Mouse (Mus musculus) layer of hippocampus, adult 2 months (tissue): Measurements from ENCODE around the gene Osgep. TPM values are rescaled to one million over a fixed set of nuclear protein-coding genes. Genes with fewer than 3 reads are reported as not detected.
A peak's percentile ranks its signal among the peaks of the same experiment; 100 is the strongest.
"Not testable (repeated sequence)": the region's sequence is repeated elsewhere in the genome, so short reads cannot be mapped to it uniquely, and the experiment has no call there.

Experiments
- DNase-seq, 2 experiments: peaks; one replicate each; pipeline ENCODE4 v3.0.0; 2022; ENCODE audit warnings: low spot score in 2 of 2
- H3K27ac ChIP-seq: fragments of 200-600 bp; 2 replicates; pipeline ENCODE4 v1.8.1; 2022
- H3K4me3 ChIP-seq: fragments of 200-600 bp; 2 replicates; pipeline ENCODE4 v1.8.1; 2022; ENCODE audit warnings: mild to moderate bottlenecking
- CTCF ChIP-seq: fragments of 200-600 bp; conservative IDR thresholded peaks from 2 replicates; pipeline ENCODE4 v1.8.1; 2022; ENCODE audit warnings: antibody characterized with exemption, mild to moderate bottlenecking, moderate library complexity
- total RNA-seq, 2 experiments: library from RNA; stranded (reverse); gene quantifications; 2 replicates each; pipeline ENCODE4 v1.2.3; 2021

The Osgep gene
- total RNA-seq, 2 experiments from 2014 or later = 35.0 to 36.0 TPM

DNA sequence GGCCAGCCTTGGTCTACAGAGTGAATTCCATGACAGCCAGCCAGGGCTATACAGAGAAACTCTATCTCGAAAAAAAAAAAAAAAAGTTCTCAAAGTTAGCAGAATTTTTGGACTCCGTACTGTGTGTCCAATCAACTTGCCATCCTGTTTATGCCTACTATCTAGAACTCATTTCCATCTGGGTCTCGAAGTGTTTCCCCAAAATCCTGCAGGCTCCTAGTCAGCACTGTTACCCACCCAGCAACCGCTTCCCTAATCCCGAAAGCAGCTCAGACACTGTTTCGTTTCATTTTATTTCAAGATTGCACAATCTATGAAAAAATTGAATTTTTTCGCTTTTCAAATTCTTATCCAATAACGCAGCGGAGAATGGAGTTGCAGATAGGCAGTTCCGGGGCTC, 30.8 kb upstream of the Osgep start:
- no peak for DNase-seq
- H3K4me3 ChIP-seq = no peak overlapping the region
- no peak for TF ChIP-seq CTCF
- no peak overlapping the region for H3K27ac ChIP-seq

DNA sequence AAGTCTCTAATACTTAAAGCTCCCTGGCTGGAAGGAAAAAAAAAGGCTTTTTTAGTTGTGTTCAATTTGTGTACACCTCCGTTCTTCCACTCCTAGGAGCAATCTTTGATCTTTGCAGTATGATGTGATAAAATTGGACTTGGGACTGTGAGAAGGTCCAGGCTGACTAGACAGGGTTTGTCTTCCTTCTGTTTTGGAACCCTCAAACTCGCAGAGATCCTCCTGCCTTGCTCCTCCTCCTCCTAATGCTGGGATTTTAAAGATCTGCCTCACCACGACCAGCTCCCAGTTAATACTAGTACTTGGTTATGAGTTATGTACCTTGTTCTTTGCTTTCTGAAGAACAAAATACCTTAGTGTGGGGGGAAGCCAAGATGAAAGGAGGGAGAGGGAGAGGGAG, 20.8 kb upstream of the Osgep start:
- Histone ChIP-seq H3K27ac (peak overlapping the region; percentile 87; the same call in 1 of the 2 replicates), H3K4me3 (peak overlapping the region; percentile 68)
- DNase-seq = not testable (repeated sequence)

DNA sequence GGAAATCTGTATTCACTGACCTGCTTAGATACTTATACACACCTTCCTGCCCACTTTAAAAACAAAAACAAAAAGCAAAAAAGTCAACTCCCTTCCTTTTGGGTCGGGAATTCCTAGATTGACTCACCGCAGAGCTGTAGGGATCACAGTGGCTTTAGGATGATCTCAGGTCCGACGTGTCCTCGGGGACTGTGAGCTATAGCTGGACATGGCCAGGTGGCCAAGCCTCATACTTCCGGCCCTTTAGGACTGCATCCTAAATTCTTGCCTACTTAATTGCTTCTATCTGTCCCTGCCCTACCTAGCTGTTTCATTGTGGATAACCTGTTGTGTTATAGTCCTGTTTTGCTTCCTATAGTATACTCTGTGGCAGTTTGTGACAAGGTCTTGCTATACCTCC, 20.4 kb upstream of the Osgep start:
- H3K4me3 ChIP-seq = peak overlapping the region; percentile 68
- peak overlapping the region; percentile 87 for H3K27ac ChIP-seq
- DNase-seq = not testable (repeated sequence)

DNA sequence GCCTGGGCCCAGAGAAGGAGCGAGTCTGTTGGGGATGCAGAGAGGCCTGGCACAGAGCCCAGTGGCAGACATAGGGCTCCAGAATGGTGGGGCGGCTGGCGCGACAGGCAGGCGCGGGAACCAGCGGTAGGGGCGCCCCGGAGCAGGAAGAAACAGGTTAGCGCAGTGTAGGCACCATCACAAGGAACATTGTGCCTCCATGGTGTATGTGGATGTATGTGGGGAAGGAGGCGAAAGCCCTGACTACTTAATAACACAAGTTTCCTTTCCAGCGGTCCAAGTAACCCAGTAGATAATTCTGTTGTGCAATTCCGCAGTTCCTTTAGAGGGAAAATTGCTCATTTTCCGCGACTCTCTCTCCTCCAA, 20.0 kb upstream of the Osgep start:
- DNase-seq = not testable (repeated sequence)
- peak; percentile 66 for TF ChIP-seq CTCF
- H3K27ac ChIP-seq = peak overlapping the region; percentile 87
- peak overlapping the region; percentile 68 for H3K4me3 ChIP-seq

DNA sequence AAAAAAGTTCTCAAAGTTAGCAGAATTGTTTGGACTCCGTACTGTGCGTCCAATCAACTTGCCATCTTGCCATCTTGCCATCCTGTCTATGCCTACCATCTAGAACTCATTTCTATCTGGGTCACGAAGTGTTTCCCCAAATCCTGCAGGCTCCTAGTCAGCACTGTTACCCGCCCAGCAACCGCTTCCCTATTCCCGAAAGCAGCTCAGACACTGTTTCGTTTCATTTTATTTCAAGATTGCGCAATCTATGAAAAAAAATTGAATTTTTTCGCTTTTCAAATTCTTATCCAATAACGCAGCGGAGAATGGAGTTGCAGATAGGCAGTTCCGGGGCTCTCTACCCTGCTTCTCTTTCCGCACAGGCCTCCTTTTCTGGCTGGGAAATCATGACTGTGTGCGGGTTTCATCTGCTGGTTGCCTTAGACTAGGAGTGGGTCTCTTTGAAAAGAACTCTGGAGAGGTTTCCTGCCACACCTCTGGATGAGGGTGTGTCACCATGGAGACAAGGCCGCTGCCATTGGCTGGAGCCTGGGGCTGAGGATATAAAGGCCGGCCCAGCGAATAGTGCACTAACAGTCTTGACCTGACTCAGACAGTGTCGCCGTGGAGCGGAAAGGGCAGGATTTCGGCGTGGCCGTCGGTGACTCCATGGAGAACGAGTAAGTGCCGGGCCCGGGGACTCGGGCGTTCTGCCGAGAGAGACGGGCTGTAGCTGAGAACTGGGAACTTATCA, 19.4 kb upstream of the Osgep start, which contains the start of gene Gm49342:
TSS of gene Gm49342 (plus strand) at position 586 of the 736 bp plus-strand sequence.
- peak; percentile 83 to 85 for DNase-seq
- TF ChIP-seq CTCF = no peak
- H3K4me3 ChIP-seq = peak within 1 kb of the TSS; percentile 68
- peak within 1 kb of the TSS; percentile 87 for H3K27ac ChIP-seq

DNA sequence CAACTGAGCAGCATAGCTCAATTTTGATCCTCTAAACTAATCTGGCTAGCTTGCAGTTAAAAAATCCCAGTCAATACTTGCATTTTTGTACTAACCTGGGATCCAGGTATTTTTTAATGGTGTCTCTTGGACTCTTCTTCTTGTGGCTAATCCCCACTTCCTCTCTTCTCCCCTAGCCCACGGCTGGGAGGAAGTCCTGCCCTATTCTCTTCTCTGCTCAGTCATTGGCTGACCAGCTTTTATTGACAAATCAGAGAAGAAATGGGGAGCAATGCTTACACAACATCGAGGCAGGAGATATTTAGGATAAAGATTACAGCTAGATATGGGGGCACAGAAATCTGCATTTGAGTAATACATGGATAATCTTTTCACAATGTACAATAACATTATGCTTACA, 14.2 kb upstream of the Osgep start:
- DNase-seq = no peak
- Histone ChIP-seq H3K4me3 (no peak overlapping the region), H3K27ac (no peak overlapping the region)
- no peak for TF ChIP-seq CTCF

DNA sequence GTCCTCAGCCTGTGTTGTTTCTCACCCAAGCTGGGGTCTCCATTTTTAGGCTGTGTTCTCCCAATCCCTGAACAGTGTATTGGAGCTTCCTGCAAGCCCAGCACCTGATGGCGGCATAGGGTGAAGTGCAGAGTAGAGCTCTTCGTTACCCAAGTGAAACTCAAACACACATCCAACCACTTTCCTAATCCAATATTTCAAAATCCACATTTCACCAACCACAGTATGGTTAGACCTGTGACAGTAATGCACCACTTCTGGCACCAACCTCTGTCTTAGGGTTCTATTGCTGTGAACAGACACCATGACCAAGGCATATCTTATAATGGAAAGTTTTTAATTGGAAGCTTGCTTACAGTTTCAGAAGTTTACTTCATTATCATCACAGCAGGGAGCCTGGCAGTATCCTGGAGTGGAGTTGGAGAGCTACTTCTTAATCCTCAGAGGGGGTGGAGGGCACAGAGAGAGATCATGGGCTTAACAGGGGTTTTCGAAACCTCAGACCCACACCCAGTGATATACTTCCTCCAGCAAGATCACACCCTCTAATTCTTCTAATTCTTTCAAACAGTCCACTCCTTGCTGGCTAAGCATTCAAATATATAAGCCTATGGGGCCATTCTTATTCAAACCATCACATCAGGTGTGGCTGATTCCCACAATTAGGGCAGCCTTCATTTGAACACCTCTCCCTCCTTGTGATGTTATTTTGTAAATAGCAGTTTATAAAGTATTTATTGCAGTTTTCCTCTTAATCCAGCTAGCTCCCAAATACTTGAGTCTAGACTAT, 13.6 kb upstream of the Osgep start:
- TF ChIP-seq CTCF = no peak
- no peak for DNase-seq
- Histone ChIP-seq H3K27ac (no peak overlapping the region), H3K4me3 (no peak overlapping the region)

DNA sequence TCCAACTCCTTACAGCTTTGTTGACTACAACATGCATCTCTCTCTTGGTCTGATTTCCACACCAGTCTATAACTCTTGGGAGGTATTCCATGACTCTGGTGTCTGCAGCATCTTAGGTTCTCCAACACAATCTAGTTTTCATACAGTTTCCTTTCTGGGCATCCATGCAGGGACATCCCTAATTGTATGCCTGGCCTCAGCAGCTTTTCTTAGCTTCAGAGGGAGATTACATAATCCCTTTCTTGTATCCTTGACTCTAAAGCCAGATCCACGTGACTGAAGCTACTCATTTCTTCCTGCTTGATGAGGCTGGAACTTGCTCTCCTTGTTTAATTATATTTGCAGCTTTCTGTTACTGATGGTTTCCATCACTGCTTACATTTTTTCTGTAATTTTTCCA, 12.0 kb upstream of the Osgep start:
- TF ChIP-seq CTCF = no peak
- Histone ChIP-seq H3K27ac (no peak overlapping the region), H3K4me3 (no peak overlapping the region)
- DNase-seq = no peak

DNA sequence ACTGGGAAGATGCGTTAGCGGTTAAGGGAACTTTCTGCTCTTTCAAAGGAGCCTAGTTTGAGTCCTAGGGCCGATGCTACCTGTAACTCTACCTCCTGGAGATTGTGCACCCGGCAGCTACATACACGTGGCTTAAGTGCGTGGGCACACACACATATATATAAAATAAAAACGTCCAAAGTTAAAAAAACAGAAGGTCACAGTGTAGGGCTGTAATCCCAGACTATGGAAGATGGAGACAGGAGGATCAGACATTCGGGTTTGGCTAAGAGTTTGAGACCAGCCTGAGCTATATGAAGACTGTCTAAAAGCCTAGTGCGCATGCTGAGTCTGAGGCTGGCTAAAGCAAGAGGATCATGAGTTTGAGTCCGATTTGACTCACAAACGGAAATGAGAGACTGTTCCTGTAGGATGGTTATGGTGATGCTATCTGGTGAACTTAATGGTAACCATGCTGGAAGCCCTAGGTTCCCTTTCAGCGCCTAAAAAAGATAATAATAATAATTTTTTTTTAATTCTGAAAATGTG, 6.9 kb upstream of the Osgep start:
- H3K27ac ChIP-seq = peak overlapping the region; percentile 85
- TF ChIP-seq CTCF = no peak
- no peak for DNase-seq
- peak overlapping the region; percentile 99 for H3K4me3 ChIP-seq

DNA sequence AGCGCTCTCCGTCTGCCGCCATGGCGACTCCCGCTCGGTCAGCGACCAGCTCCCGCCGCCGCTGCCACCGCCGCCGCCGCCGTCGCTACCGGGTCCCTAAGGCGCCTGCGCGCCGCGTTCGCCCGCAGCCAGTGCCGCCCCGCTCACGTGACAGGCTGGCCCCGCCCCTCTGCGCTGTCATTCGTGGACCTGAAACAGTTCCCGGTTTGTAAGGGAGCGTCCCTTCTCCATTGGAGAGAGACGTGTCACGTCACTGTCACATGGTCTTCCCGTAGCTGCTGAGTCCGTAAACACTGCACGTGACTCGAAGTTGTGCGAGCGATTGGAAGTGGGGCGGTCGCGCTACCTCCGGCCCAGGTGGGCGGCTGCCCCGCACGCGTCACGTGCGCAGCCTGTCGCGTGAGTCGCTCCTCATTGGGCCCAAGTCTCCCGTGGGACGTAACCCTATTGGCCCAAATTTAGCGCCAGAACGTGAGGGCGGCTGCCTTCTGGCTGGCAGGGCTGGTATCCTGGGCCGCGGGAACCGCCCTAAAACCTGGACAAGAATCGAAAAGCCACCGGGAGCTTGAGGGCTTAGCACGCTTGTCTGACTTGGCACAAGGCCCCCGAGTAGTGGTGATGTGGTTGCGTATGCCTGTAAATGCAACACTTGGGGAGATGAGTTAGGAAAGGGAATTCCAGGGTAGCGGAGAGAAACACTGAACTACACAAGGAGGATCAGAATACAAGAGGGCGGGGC, 6.2 kb upstream of the Osgep start, which contains the start of the genes Pip4p1 and Pnp:
TSS of gene Pip4p1 (minus strand) at position 103 of the 739 bp plus-strand sequence.
TSS of gene Pnp (plus strand) at position 329 of the 739 bp plus-strand sequence.
- DNase-seq = peak; percentile 99 to 100
- peak within 1 kb of the TSS; percentile 98 for H3K27ac ChIP-seq
- H3K4me3 ChIP-seq = peak within 1 kb of the TSS; percentile 99
- no peak for TF ChIP-seq CTCF

DNA sequence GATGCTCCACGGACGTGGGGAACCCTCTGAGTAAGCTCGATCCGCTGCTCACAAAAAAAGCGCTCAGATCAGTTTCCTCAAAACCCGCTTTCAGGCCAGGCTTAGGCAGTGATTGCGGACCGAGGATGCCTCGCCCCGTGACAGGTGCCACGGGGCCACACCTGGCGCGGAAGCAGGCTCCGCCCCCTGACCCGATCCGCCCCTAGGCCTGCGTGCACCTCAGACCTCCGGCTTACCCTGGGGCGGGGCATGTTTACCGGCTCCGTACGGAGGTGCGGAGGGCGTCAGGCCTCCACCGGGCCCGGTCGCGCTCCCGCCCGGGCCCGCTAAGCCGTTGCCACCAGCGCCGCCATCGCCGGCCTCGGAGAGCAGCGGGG, 5.7 kb upstream of the Osgep start:
- DNase-seq = peak in 1 of 2 experiments; percentile 53
- Histone ChIP-seq H3K4me3 (peak overlapping the region; percentile 99), H3K27ac (peak overlapping the region; percentile 98)
- TF ChIP-seq CTCF = no peak

DNA sequence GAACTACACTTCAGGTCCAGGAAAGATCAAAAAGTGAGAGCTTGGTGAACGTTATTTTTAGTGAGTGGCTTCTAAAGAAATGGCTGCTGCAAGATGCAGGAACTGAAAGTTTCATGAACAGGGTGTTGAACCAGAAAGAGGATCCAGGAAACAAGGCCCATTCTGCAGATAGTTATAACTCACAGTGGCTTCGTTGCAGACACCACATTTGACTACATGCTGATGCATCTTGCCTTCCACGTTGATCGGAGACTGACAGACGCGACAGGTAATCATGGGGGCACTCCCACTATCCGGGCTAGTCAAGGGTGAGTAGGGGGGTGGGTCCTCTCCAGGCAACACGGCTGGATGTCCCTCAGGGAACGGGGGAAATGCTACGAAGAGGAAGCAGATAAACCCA, 5.3 kb upstream of the Osgep start:
- DNase-seq = no peak
- peak overlapping the region; percentile 99 for H3K4me3 ChIP-seq
- peak overlapping the region; percentile 98 for H3K27ac ChIP-seq
- TF ChIP-seq CTCF = no peak

DNA sequence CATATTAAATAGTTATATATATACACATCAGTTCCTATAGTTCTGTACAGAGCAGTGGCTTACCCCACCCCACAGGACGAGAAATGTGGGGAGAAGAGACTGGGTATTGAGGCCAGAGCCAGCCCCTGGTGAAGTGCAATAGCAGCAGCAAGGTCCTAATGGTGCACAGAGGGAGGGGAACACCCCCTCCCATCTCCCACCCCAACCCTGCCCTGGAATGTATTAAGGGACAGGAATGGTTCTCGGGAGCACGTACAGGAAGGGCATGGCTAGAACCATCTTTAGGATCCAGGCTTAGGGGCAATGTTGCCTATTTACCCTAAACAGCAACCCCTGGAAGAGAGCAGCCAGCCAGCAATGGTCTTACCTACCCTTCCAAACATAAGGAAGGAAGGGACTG, 2.7 kb upstream of the Osgep start:
- no peak for DNase-seq
- no peak overlapping the region for H3K4me3 ChIP-seq
- TF ChIP-seq CTCF = no peak
- no peak overlapping the region for H3K27ac ChIP-seq
